31 mouse cellular contexts compared by ENCODE assay signal in the genomic region with DNA sequence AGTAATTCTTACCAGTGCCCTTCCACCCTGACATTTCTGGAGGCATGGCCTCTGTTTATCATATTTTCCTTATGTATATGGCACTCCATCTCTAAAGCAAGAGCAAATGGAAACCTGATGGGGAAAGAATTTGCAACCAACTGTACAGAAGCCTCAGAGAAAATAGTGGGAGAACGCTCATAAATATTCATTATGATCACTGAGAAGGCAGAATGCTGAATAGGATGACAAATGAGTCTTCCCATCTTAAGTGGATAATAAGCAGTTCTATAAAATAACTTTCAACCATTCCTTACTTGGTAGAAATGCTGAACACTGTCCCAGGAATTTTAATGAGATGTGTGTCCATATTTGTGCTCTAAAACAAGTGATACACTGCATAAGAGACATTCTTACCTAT.
DNase-seq lines count a peak whose midpoint lies in the region; ATAC-seq lines count a peak whose summit lies in the region.
"Had no signal": no experiment of that assay in that cellular context is flagged by ENCODE, and none has a peak within 500 bp of the region (broad histone marks: within the 10 kb centered on the region; RNA-seq: fewer than 3 reads in every experiment).

No protein-coding gene starts in this region.

- H3K4me3 ChIP-seq in forebrain, embryonic 14.5 days (ENCODE audit: low read depth, low read length) = no peak overlapping the region
- H3K4me3 ChIP-seq in forebrain, embryonic 12.5 days (replicated peaks) = no peak overlapping the region
- H3K4me3 ChIP-seq in forebrain, embryonic 16.5 days (replicated peaks; ENCODE audit: low read length) = no peak overlapping the region
- no peak overlapping the region for H3K4me3 ChIP-seq in hindbrain, embryonic 14.5 days (replicated peaks; ENCODE audit: low read length)
- H3K4me3 ChIP-seq: embryonic facial prominence, embryonic 10.5 days; embryonic facial prominence, embryonic 13.5 days; erythroblast, embryonic 14.5 days; heart, embryonic 12.5 days; heart, embryonic 15.5 days; hindbrain, embryonic 15.5 days had no signal

- peak; percentile 49 for DNase-seq in forebrain, embryonic 14.5 days (ENCODE audit: low spot score)
- DNase-seq in frontal cortex, postnatal 36 days (ENCODE audit: low spot score in 2 of 2) = peak; percentile 4
- DNase-seq in frontal cortex, postnatal 25 days (ENCODE audit: low spot score in 2 of 2) = no peak
- peak; percentile 33 for DNase-seq in brain, adult 2 months (ENCODE audit: low read depth, low spot score)
- no peak for DNase-seq in hindbrain, embryonic 14.5 days (ENCODE audit: low spot score)
- no peak for DNase-seq in left cerebral cortex, postnatal 10 days (ENCODE audit: extremely low spot score in 1 of 2, low spot score in 2 of 2)
- DNase-seq: adrenal gland, postnatal 10 days; adrenal gland, postnatal 36 days; B cell, adult 2 months; cerebellum, adult 11-12 months; cerebellum, adult 8-10 months; cerebellum, postnatal 10 days; cerebellum, postnatal 36 days; embryo, embryonic 11 days; gastrocnemius, postnatal 25 days; heart, adult 18-20 months; heart, postnatal 10 days; heart, postnatal 4 days; kidney, adult 2 months had no signal

- no peaks in the 10 kb centered on the region for H3K27me3 ChIP-seq in forebrain, embryonic 14.5 days (replicated peaks; ENCODE audit: control insufficient read depth, insufficient read depth, low read length)
- no peaks in the 10 kb centered on the region for H3K27me3 ChIP-seq in forebrain, embryonic 12.5 days
- no peaks in the 10 kb centered on the region for H3K27me3 ChIP-seq in forebrain, embryonic 16.5 days (replicated peaks; ENCODE audit: control insufficient read depth, insufficient read depth, low read length)
- H3K27me3 ChIP-seq in hindbrain, embryonic 14.5 days (ENCODE audit: control insufficient read depth, insufficient read depth, low read length) = no peaks in the 10 kb centered on the region
- H3K27me3 ChIP-seq: CH12.LX; embryonic facial prominence, embryonic 13.5 days; heart, embryonic 12.5 days; heart, embryonic 15.5 days; hindbrain, embryonic 15.5 days; Patski had no signal

- no peak overlapping the region for H3K27ac ChIP-seq in forebrain, embryonic 14.5 days (ENCODE audit: low read depth, low read length)
- H3K27ac ChIP-seq in forebrain, embryonic 12.5 days = no peak overlapping the region
- no peak overlapping the region for H3K27ac ChIP-seq in forebrain, embryonic 16.5 days (ENCODE audit: low read length)
- no peak overlapping the region for H3K27ac ChIP-seq in hindbrain, embryonic 14.5 days
- H3K27ac ChIP-seq: embryonic facial prominence, embryonic 10.5 days; embryonic facial prominence, embryonic 13.5 days; heart, embryonic 15.5 days; hindbrain, embryonic 15.5 days had no signal

- intact Hi-C loops in left cerebral cortex, postnatal 10 days (cut with DNase I) = no loop called here

- no peaks in the 10 kb centered on the region for H3K36me3 ChIP-seq in forebrain, embryonic 14.5 days (ENCODE audit: control insufficient read depth, insufficient read depth, low read length)
- no peaks in the 10 kb centered on the region for H3K36me3 ChIP-seq in forebrain, embryonic 12.5 days (replicated peaks)
- no peaks in the 10 kb centered on the region for H3K36me3 ChIP-seq in forebrain, embryonic 16.5 days (ENCODE audit: control insufficient read depth, insufficient read depth)
- no peaks in the 10 kb centered on the region for H3K36me3 ChIP-seq in hindbrain, embryonic 14.5 days (replicated peaks; ENCODE audit: control insufficient read depth, insufficient read depth)
- H3K36me3 ChIP-seq: embryonic facial prominence, embryonic 10.5 days; embryonic facial prominence, embryonic 13.5 days; G1E; heart, embryonic 12.5 days; heart, embryonic 15.5 days; hindbrain, embryonic 15.5 days had no signal

- no peak overlapping the region for H3K4me2 ChIP-seq in forebrain, embryonic 14.5 days (ENCODE audit: low read length)
- H3K4me2 ChIP-seq in forebrain, embryonic 12.5 days = no peak overlapping the region
- H3K4me2 ChIP-seq in forebrain, embryonic 16.5 days (ENCODE audit: low read length) = no peak overlapping the region
- no peak overlapping the region for H3K4me2 ChIP-seq in hindbrain, embryonic 14.5 days (replicated peaks)
- H3K4me2 ChIP-seq: embryonic facial prominence, embryonic 13.5 days; heart, embryonic 12.5 days; heart, embryonic 15.5 days; hindbrain, embryonic 15.5 days had no signal

- peak; percentile 29; the same call in 1 of the 2 replicates for ATAC-seq in forebrain, embryonic 14.5 days
- ATAC-seq in forebrain, embryonic 12.5 days (ENCODE audit: low FRiP score) = no peak
- peak; percentile 84 for ATAC-seq in forebrain, embryonic 16.5 days
- no peak for ATAC-seq in hindbrain, embryonic 14.5 days (ENCODE audit: low FRiP score)
- ATAC-seq: intestine, postnatal 0 days; Patski had no signal

- no peaks in the 10 kb centered on the region for H3K9me3 ChIP-seq in forebrain, embryonic 14.5 days (replicated peaks; ENCODE audit: control insufficient read depth, low read length)
- no peaks in the 10 kb centered on the region for H3K9me3 ChIP-seq in forebrain, embryonic 12.5 days
- no peaks in the 10 kb centered on the region for H3K9me3 ChIP-seq in forebrain, embryonic 16.5 days (ENCODE audit: control insufficient read depth, low read length)
- no peaks in the 10 kb centered on the region for H3K9me3 ChIP-seq in hindbrain, embryonic 14.5 days (ENCODE audit: control insufficient read depth, low read length)
- H3K9me3 ChIP-seq: embryonic facial prominence, embryonic 10.5 days; embryonic facial prominence, embryonic 13.5 days; G1E; heart, embryonic 12.5 days; heart, embryonic 15.5 days; hindbrain, embryonic 15.5 days had no signal

- WGBS in forebrain, embryonic 14.5 days = 93% methylated on average over 1 of the region's 1 CpGs
- WGBS in forebrain, embryonic 12.5 days = 94% methylated on average over 1 of the region's 1 CpGs
- 93% methylated on average over 1 of the region's 1 CpGs for WGBS in forebrain, embryonic 16.5 days
- WGBS in hindbrain, embryonic 14.5 days = 78% methylated on average over 1 of the region's 1 CpGs

- no peaks in the 10 kb centered on the region for H3K4me1 ChIP-seq in forebrain, embryonic 14.5 days (ENCODE audit: control insufficient read depth, insufficient read depth, low read length)
- no peaks in the 10 kb centered on the region for H3K4me1 ChIP-seq in forebrain, embryonic 12.5 days
- H3K4me1 ChIP-seq in forebrain, embryonic 16.5 days (replicated peaks; ENCODE audit: control insufficient read depth, insufficient read depth, low read length) = no peaks in the 10 kb centered on the region
- H3K4me1 ChIP-seq in hindbrain, embryonic 14.5 days (replicated peaks; ENCODE audit: control insufficient read depth, insufficient read depth, low read length) = no peaks in the 10 kb centered on the region
- H3K4me1 ChIP-seq: embryonic facial prominence, embryonic 10.5 days; embryonic facial prominence, embryonic 13.5 days; heart, embryonic 12.5 days; heart, embryonic 15.5 days; hindbrain, embryonic 15.5 days had no signal

- H3K9ac ChIP-seq in forebrain, embryonic 14.5 days (ENCODE audit: low read length) = no peak overlapping the region
- no peak overlapping the region for H3K9ac ChIP-seq in forebrain, embryonic 12.5 days
- no peak overlapping the region for H3K9ac ChIP-seq in forebrain, embryonic 16.5 days (replicated peaks; ENCODE audit: low read depth, low read length)
- no peak overlapping the region for H3K9ac ChIP-seq in hindbrain, embryonic 14.5 days
- H3K9ac ChIP-seq: embryonic facial prominence, embryonic 13.5 days; heart, embryonic 12.5 days; heart, embryonic 15.5 days; hindbrain, embryonic 15.5 days had no signal

Comparison
In these comparisons a context has a peak if more than half of its experiments do, and no peak if none do; other contexts are left out.
1. ATAC-seq: peak in forebrain, embryonic 14.5 days (single experiment) and forebrain, embryonic 16.5 days (single experiment); none in forebrain, embryonic 12.5 days (single experiment) and hindbrain, embryonic 14.5 days (single experiment).
2. DNase-seq: peak in forebrain, embryonic 14.5 days (single experiment), frontal cortex, postnatal 36 days (2 of 2) and brain, adult 2 months (single experiment); none in frontal cortex, postnatal 25 days (0 of 2), hindbrain, embryonic 14.5 days (single experiment) and left cerebral cortex, postnatal 10 days (0 of 2).